Mouse (Mus musculus): Measurements from ENCODE around the gene Idua. TPM values are rescaled to one million over a fixed set of nuclear protein-coding genes. Genes with fewer than 3 reads are reported as not detected.

Gene Idua
- polyA plus RNA-seq, 1 experiment, result 17.6 TPM

DNA sequence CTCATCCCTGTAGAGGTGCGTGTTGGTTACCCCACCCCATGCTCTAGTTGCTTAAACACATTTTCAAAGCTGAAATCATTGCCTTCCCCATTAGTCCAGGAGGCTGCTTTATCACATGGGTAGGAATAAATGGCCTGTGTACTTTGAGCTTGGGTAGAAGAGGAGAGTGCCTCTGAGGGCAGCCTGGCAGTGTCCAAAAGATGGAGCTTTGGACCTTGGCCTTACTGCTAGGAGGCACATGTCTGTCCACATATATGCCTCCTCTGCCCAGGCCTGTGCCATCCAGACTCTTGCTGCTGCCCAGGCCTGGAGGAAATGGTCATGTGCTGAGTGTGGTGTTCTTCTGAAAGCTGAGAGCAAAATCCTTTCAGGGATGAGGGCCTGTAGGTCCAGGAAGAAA is 48.3 kb downstream of the Idua start:
- DNase-seq (ENCODE audit: low read depth), result no peak
- TF ChIP-seq POLR2A (IDR thresholded peaks at IDR 0.05; ENCODE audit: borderline replicate concordance, extremely low read depth, insufficient read depth, insufficient read length, poor library complexity, severe bottlenecking), result no peak
- no peak for TF ChIP-seq CTCF (IDR thresholded peaks at IDR 0.05; ENCODE audit: borderline replicate concordance, extremely low read depth, insufficient read depth, insufficient read length)

DNA sequence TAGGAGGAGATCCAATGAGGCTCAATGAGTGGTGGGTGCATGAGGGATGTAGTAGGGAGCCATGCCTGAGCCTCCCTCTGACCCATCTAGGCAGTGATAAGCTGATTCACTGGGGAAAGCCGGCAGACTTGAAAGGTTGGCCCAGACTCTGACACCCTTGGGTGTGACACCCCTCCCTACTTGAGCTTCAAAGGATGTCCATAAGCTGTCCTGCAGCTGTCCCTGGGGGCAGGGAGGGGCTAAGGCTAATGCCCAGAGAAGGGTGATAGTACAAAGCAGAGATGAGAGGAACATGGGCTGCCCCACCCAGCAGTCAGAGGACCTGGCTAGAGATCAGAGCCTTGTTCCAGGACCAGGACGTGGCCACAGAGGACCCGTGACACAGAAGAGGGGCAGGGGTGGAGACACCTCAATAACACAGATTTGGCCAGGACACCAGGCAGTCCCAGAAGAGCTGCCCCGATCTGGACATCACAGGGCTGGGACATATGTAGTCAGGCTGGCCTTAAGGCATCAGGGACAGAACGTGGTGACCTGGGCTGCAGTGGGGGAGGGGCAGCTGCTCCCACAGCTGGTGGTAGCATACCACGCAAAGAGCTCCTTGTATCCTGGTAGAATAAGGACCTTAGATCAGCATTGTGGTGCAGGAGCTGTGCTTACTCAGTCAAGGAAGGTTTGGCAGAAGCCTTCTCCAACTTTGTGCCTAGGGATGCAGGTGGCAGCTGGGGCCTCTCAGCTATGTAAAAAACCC is 49.0 kb downstream of the Idua start:
- TF ChIP-seq POLR2A (IDR thresholded peaks at IDR 0.05; ENCODE audit: borderline replicate concordance, extremely low read depth, insufficient read depth, insufficient read length, poor library complexity, severe bottlenecking) (no peak), CTCF (IDR thresholded peaks at IDR 0.05; ENCODE audit: borderline replicate concordance, extremely low read depth, insufficient read depth, insufficient read length) (no peak)

DNA sequence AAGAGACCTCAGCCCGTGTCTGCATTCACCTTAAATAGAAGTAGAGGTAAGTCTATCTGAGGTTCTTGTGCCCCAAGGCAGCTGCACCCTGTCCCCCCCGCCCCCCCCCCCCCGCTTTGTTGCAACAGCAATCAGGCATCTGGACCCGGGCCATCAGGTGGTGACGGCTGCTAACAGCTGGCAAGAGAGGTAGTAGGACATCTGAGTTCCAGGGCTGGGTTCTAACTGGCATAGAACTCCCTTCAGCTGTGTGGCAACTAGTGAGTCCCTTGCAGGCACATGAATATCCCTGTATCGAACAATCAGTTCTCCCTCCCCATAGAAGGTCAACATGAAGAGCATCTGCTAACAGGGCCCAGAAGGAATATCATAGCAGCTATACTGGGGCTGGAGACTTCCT is 51.8 kb downstream of the Idua start:
- TF ChIP-seq CTCF (IDR thresholded peaks at IDR 0.05; ENCODE audit: borderline replicate concordance, extremely low read depth, insufficient read depth, insufficient read length), result no peak
- TF ChIP-seq POLR2A (IDR thresholded peaks at IDR 0.05; ENCODE audit: borderline replicate concordance, extremely low read depth, insufficient read depth, insufficient read length, poor library complexity, severe bottlenecking), result no peak
- DNase-seq (ENCODE audit: low read depth), result no peak

More for the DNA sequence above, 49.0 kb downstream of the Idua start:
- no peak for DNase-seq (ENCODE audit: low read depth)

DNA sequence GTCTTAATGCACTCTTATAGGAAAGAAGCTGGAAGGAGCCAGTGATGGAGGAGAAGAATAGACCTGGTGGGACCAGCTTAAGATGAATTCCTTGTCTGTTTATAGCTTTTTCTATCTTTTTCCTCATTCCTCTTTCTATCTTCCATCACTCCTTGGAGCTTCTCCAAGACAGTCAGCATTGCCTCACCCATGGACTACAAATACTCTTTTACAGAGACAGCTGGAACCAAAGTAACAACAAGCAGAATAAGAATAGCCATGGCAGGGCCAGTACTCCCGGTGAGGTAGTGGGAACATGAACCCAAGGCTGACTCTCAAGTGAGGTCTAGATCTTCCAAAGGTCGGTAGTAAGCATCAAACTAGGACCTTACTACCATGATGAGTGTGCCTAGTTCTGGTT is 53.0 kb downstream of the Idua start:
- no peak for TF ChIP-seq CTCF (IDR thresholded peaks at IDR 0.05; ENCODE audit: borderline replicate concordance, extremely low read depth, insufficient read depth, insufficient read length)
- no peak for DNase-seq (ENCODE audit: low read depth)

DNA sequence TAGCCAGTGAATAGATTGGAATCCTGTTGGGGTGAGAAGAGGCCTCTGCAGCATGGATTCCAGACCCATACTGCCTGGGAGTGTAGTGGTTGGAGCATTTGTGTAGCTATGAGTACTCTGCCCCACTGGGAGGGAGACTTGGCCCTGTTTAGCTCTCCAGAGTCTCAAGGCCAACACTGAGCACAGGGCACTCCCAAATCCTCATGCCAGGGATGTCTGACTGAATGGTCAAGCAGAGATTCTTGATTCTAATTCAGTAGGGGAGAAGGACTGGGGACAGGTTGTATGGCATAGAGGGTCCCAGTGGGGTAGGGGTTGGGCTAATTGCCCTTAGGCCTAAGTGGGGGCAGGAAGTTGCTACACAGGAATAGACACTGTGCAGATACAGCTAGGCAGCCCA is 53.6 kb downstream of the Idua start:
- TF ChIP-seq CTCF (IDR thresholded peaks at IDR 0.05; ENCODE audit: borderline replicate concordance, extremely low read depth, insufficient read depth, insufficient read length), result no peak
- TF ChIP-seq POLR2A (IDR thresholded peaks at IDR 0.05; ENCODE audit: borderline replicate concordance, extremely low read depth, insufficient read depth, insufficient read length, poor library complexity, severe bottlenecking), result no peak
- DNase-seq (ENCODE audit: low read depth), result no peak

- TF ChIP-seq POLR2A (IDR thresholded peaks at IDR 0.05; ENCODE audit: borderline replicate concordance, extremely low read depth, insufficient read depth, insufficient read length, poor library complexity, severe bottlenecking), result no peak
- TF ChIP-seq CTCF (IDR thresholded peaks at IDR 0.05; ENCODE audit: borderline replicate concordance, extremely low read depth, insufficient read depth, insufficient read length), result no peak
Measured at GRCm38 (mm10) chr5:108714149-108714548, 54.0 kb downstream of the Idua start.

DNA sequence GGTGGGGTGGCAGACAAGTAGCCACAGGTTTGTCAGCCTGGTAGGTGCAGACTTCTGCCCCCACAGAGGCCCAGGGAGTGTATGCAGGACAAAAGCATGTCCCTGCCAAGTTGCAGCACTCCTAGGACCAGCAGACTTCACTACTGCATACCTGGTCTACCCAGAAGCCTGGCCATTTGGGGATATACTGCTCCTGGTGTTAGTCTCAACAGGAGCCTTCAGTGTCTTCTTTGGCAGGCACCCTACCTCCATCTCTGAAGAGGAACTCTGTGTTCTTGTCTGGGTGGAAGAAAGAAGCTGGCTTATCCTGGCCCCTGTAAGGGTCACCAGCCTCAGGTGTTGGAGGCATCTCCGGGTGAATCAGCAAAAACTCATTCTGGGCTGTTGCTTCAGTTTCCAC is 55.8 kb downstream of the Idua start:
- DNase-seq (ENCODE audit: low read depth), result no peak
- TF ChIP-seq POLR2A (IDR thresholded peaks at IDR 0.05; ENCODE audit: borderline replicate concordance, extremely low read depth, insufficient read depth, insufficient read length, poor library complexity, severe bottlenecking), result no peak
- no peak for TF ChIP-seq CTCF (IDR thresholded peaks at IDR 0.05; ENCODE audit: borderline replicate concordance, extremely low read depth, insufficient read depth, insufficient read length)

More at GRCm38 (mm10) chr5:108714149-108714548, 54.0 kb downstream of the Idua start:
- peak; percentile 54 for DNase-seq (ENCODE audit: low read depth)

- TF ChIP-seq CTCF (IDR thresholded peaks at IDR 0.05; ENCODE audit: borderline replicate concordance, extremely low read depth, insufficient read depth, insufficient read length), result no peak
- no peak for TF ChIP-seq POLR2A (IDR thresholded peaks at IDR 0.05; ENCODE audit: borderline replicate concordance, extremely low read depth, insufficient read depth, insufficient read length, poor library complexity, severe bottlenecking)
- peak; percentile 31 for DNase-seq (ENCODE audit: low read depth)
Measured at GRCm38 (mm10) chr5:108718051-108718450, 57.9 kb downstream of the Idua start.

GRCm38 (mm10) chr5:108719761-108720160 is 59.6 kb downstream of the Idua start:
- TF ChIP-seq CTCF (IDR thresholded peaks at IDR 0.05; ENCODE audit: borderline replicate concordance, extremely low read depth, insufficient read depth, insufficient read length) (no peak), POLR2A (IDR thresholded peaks at IDR 0.05; ENCODE audit: borderline replicate concordance, extremely low read depth, insufficient read depth, insufficient read length, poor library complexity, severe bottlenecking) (no peak)
- DNase-seq (ENCODE audit: low read depth), result no peak

DNA sequence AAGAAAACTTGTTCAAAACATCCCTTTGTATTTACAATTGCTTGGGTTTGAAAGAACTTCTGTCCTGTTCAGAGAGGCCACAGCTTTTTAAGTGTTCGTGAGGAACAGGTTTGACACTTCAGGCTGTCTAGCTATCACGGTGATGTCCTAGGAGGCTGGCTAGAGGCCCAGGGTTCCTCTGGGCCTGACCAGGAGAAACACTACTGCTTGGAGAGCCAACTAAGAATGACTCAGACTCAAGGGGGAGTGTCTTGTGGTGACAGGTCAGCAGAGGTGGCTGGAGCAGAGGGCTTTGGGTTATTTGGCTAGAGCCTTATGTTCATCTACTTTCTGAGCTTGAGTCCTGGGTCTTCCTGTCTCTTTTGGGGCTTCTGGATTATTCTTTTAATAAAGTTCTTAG is 63.9 kb downstream of the Idua start:
- no peak for DNase-seq (ENCODE audit: low read depth)
- TF ChIP-seq CTCF (IDR thresholded peaks at IDR 0.05; ENCODE audit: borderline replicate concordance, extremely low read depth, insufficient read depth, insufficient read length) (no peak), POLR2A (IDR thresholded peaks at IDR 0.05; ENCODE audit: borderline replicate concordance, extremely low read depth, insufficient read depth, insufficient read length, poor library complexity, severe bottlenecking) (no peak)

GRCm38 (mm10) chr5:108726557-108727248 is 66.6 kb downstream of the Idua start:
- no peak for TF ChIP-seq POLR2A (IDR thresholded peaks at IDR 0.05; ENCODE audit: borderline replicate concordance, extremely low read depth, insufficient read depth, insufficient read length, poor library complexity, severe bottlenecking)
- TF ChIP-seq CTCF (IDR thresholded peaks at IDR 0.05; ENCODE audit: borderline replicate concordance, extremely low read depth, insufficient read depth, insufficient read length), result peak; percentile 89
- peak; percentile 86 for DNase-seq (ENCODE audit: low read depth)

- no peak for DNase-seq (ENCODE audit: low read depth)
- TF ChIP-seq CTCF (IDR thresholded peaks at IDR 0.05; ENCODE audit: borderline replicate concordance, extremely low read depth, insufficient read depth, insufficient read length) (no peak), POLR2A (IDR thresholded peaks at IDR 0.05; ENCODE audit: borderline replicate concordance, extremely low read depth, insufficient read depth, insufficient read length, poor library complexity, severe bottlenecking) (no peak)
Measured at GRCm38 (mm10) chr5:108727425-108727824, 67.3 kb downstream of the Idua start.

Other genes starting within 250 kb of the Idua start
- 119 and 156 TPM in 2 replicates for gene Atp5k, start 225.9 kb upstream of the Idua start, polyA plus RNA-seq (2012; rRNA removed)
- 0.55 and 0.60 TPM in 2 replicates for gene Mfsd7a, start 211.4 kb upstream of the Idua start, polyA plus RNA-seq (2012; rRNA removed)
- 35.9 and 48.4 TPM in 2 replicates for gene Pcgf3, start 199.1 kb upstream of the Idua start, polyA plus RNA-seq (2012; rRNA removed)
- 10.8 and 31.1 TPM in 2 replicates for gene Cplx1, start 110.3 kb upstream of the Idua start, polyA plus RNA-seq (2012; rRNA removed)
- gene Gak, start 30.6 kb upstream of the Idua start, polyA plus RNA-seq (2012; rRNA removed), result 62.7 and 68.3 TPM in 2 replicates
- 32.6 and 39.4 TPM in 2 replicates for gene Tmem175, start 30.6 kb upstream of the Idua start, polyA plus RNA-seq (2012; rRNA removed)
- 63.9 and 67.7 TPM in 2 replicates for gene Dgkq, start 9.3 kb downstream of the Idua start, polyA plus RNA-seq (2012; rRNA removed)
- gene Slc26a1, start 15.2 kb downstream of the Idua start, polyA plus RNA-seq (2012; rRNA removed), result 4.0 and 4.5 TPM in 2 replicates
- gene Fgfrl1, start 32.1 kb downstream of the Idua start, polyA plus RNA-seq (2012; rRNA removed), result 18.1 and 25.8 TPM in 2 replicates
- 0.09 and 0.26 TPM in 2 replicates for gene Rnf212, start 114.7 kb downstream of the Idua start, polyA plus RNA-seq (2012; rRNA removed)
- gene Tmed11, start 135.0 kb downstream of the Idua start, polyA plus RNA-seq (2012; rRNA removed), result not detected in 2 replicates
- not detected in 2 replicates for gene Vmn2r8, start 148.5 kb downstream of the Idua start, polyA plus RNA-seq (2012; rRNA removed)
- gene Vmn2r9, start 192.3 kb downstream of the Idua start, polyA plus RNA-seq (2012; rRNA removed), result not detected in 2 replicates